Mouse (Mus musculus): ENCODE data around the gene Prelp. TPM values are rescaled to one million over a fixed set of nuclear protein-coding genes. Genes with fewer than 3 reads are reported as not detected.

The Prelp gene
- polyA plus RNA-seq, 1 experiment from 2014 or later, result 1.7 TPM

DNA sequence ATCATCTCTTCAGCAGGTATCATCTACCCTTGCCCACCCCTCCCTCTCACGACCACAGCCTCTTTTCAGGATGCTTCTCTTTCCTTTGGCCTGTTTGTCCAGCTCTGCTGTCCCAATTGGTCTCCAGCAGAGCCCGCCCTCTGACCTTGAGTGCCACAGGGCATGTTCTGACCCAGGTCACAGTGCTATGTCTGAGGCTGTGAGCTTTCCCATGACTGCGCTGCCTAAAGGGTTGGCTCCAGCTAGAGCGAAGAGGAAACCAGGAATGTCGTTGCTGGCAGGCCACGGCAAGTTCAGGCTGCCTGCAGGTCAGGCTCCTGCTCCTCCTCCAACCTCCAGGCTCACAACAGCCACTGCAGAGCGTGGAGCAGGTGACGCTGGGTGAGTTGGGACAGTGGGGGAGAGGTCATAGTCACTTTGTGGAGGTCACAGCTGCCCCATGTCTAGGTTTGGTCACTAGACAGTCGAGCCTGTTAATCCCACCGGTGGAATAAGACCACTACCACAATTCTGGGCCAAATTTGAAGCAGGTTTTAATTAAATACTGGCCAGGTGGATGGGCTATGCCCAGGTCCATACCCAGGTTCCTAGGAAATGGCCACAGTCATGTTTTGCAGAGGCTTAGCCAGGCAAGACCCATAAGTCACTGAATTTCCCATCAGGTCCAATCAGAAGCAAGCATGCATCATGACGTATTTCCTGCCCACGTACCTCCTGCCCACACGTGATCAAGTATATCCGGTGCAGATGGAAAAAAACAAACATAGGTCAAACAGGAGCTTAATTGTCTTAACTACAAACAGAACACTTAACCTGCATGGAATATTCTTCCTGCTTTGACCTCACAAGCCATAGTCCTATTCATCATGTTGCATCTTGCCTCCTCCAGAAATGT is 12.3 kb upstream of the Prelp start:
- no peak overlapping the region for H3K4me3 ChIP-seq (replicated peaks)
- 52% methylated on average over 14 of the region's 14 CpGs for WGBS (ENCODE audit: insufficient replicate concordance)
- peaks cover 15% of the 10 kb centered on the region for H3K4me1 ChIP-seq (replicated peaks)
- H3K9me3 ChIP-seq (replicated peaks), result no peaks in the 10 kb centered on the region
- peak overlapping the region; percentile 23; the same call in 1 of the 2 replicates for H3K27ac ChIP-seq
- H3K27me3 ChIP-seq, result 0 out of 2 replicates have a peak, but pooled peaks cover 3% of the 10 kb centered on the region
- no peak for DNase-seq
- ATAC-seq (ENCODE audit: low read depth), result 0 out of 2 replicates have a peak, but pooled peaks have one; percentile 47
- H3K4me2 ChIP-seq, result no peak overlapping the region
- H3K9ac ChIP-seq, result no peak overlapping the region
- no peaks in the 10 kb centered on the region for H3K36me3 ChIP-seq

DNA sequence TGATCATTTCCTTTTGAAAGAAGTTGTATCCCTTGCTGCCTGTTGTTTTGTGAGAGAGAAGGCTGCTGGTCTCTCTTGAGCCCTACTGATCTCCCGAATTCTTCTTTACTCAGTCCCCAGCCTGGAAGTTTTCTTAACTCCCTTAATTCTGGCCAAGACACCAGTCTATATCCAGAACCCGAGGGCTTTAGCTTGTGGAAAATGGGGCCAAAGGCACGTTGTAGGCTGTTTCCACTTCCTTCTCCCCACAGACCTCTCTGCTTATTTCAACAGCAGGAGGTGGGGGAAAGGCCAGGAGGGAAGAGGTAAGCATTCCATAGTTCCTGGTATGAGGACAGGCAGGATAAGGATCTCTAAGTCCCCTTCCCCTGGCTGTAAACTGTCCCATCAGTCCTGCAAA is 8.8 kb upstream of the Prelp start:
- H3K27ac ChIP-seq, result no peak overlapping the region
- no peaks in the 10 kb centered on the region for H3K9me3 ChIP-seq (replicated peaks)
- peaks cover 14% of the 10 kb centered on the region; the same call in 1 of the 2 replicates for H3K4me1 ChIP-seq (replicated peaks)
- no peak overlapping the region for H3K4me3 ChIP-seq (replicated peaks)
- H3K36me3 ChIP-seq, result no peaks in the 10 kb centered on the region
- no peak overlapping the region for H3K4me2 ChIP-seq
- H3K27me3 ChIP-seq, result 0 out of 2 replicates have a peak, but pooled peaks cover 3% of the 10 kb centered on the region
- no peak for ATAC-seq (ENCODE audit: low read depth)
- H3K9ac ChIP-seq, result no peak overlapping the region
- DNase-seq, result no peak
- WGBS (ENCODE audit: insufficient replicate concordance), result 30% methylated on average over 3 of the region's 3 CpGs

DNA sequence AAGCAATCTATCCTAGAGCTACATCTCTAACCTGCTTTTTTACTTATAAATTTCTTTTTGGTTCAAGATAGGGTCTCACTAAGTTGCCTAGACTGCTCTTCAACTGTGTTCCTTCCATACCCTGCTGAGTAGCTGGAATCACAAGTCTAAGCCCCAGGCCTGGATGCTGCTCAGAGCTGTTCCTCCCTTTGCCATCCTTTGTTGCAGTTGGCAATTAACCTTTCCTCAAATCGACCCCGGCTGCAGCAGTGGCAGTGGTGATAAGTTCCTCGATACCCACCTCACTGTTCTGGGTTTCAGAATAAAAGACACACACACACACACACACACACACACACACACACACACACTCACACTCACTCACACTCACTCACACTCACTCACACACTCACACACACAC is 4.0 kb upstream of the Prelp start:
- Histone ChIP-seq H3K9me3 (replicated peaks) (no peaks in the 10 kb centered on the region), H3K27me3 (no peaks in the 10 kb centered on the region), H3K27ac (no peak overlapping the region), H3K36me3 (no peaks in the 10 kb centered on the region), H3K4me2 (no peak overlapping the region), H3K4me3 (replicated peaks) (no peak overlapping the region), H3K4me1 (replicated peaks) (peaks cover 12% of the 10 kb centered on the region), H3K9ac (no peak overlapping the region)
- WGBS (ENCODE audit: insufficient replicate concordance), result 84% methylated on average over 3 of the region's 3 CpGs
- ATAC-seq (ENCODE audit: low read depth), result no peak
- DNase-seq, result no peak

DNA sequence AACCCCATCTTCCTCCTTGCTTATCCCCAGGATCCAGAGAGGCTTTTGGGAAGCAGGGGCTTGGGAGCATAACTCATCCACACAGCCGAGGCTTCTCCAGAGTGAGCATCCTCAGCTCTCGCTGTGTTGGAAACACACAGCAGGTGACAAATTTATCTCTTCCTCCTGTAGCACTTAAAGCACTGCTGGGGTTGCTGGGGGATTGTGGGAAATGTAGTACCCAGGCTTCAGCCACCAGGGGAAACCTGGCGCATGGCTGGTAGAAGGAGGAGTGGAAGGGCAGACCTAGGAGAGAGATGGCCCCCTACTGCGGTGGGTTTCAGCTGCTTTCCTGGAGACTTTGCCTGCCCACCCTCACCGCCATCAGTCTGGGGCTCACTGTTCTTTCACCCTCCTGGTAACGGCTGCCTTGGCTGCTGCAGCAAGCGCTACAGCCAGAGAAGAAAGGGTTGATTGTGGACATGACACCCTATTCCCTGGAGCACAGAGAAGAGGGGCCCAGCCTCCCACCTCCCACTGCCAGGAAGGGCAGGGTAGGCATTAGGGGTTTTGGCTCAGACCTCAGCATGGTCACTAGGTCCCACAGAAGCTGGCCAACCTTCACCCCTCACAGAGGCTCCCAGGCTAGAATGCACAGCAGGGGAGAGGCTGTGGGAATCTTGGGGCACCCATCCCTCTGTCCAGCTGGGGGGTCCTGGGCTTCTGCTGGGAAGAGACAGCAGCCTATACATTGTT is 3.1 kb upstream of the Prelp start:
- no peak overlapping the region for H3K9ac ChIP-seq
- H3K27ac ChIP-seq, result no peak overlapping the region
- DNase-seq (no peak), ATAC-seq (ENCODE audit: low read depth) (0 out of 2 replicates have a peak, but pooled peaks have one; percentile 41)
- H3K36me3 ChIP-seq, result no peaks in the 10 kb centered on the region
- no peak overlapping the region for H3K4me3 ChIP-seq (replicated peaks)
- WGBS (ENCODE audit: insufficient replicate concordance), result 43% methylated on average over 7 of the region's 7 CpGs
- peaks cover 12% of the 10 kb centered on the region for H3K4me1 ChIP-seq (replicated peaks)
- no peaks in the 10 kb centered on the region for H3K9me3 ChIP-seq (replicated peaks)
- no peaks in the 10 kb centered on the region for H3K27me3 ChIP-seq
- H3K4me2 ChIP-seq, result no peak overlapping the region

DNA sequence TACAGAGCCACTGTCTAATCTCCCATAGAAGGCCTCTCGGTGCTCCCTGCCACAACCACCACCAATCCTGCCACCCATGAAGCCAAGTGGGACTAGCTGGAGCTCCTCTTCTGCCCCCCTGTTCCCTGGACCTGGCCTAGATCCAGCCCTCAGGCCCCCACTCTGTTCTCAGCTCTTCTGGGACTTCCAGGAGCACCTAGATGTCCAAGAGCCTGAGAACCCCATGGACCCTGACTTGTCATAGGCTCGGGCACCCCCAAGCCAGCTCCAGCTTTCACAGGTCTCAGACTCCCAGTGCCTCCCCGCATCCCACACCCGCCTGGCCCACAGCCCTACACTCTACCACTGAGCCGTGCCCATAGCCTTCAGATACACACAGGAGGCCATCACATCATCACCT is 1.9 kb upstream of the Prelp start:
- Histone ChIP-seq H3K36me3 (no peaks in the 10 kb centered on the region), H3K27ac (no peak overlapping the region), H3K4me1 (replicated peaks) (peaks cover 12% of the 10 kb centered on the region), H3K9ac (no peak overlapping the region), H3K4me3 (replicated peaks) (no peak overlapping the region), H3K4me2 (no peak overlapping the region), H3K27me3 (0 out of 2 replicates have a peak, but pooled peaks cover 5% of the 10 kb centered on the region), H3K9me3 (replicated peaks) (no peaks in the 10 kb centered on the region)
- ATAC-seq (ENCODE audit: low read depth), result no peak
- DNase-seq, result no peak
- 82% methylated on average over 5 of the region's 5 CpGs for WGBS (ENCODE audit: insufficient replicate concordance)

- Histone ChIP-seq H3K4me2 (no peak overlapping the region), H3K27ac (peak overlapping the region; percentile 55; the same call in 1 of the 2 replicates), H3K4me1 (replicated peaks) (peaks cover 12% of the 10 kb centered on the region), H3K9me3 (replicated peaks) (no peaks in the 10 kb centered on the region), H3K9ac (no peak overlapping the region), H3K4me3 (replicated peaks) (no peak overlapping the region), H3K36me3 (no peaks in the 10 kb centered on the region), H3K27me3 (peaks cover 9% of the 10 kb centered on the region; the same call in 1 of the 2 replicates)
- ATAC-seq (ENCODE audit: low read depth) (no peak), DNase-seq (no peak)
- 42% methylated on average over 3 of the region's 3 CpGs for WGBS (ENCODE audit: insufficient replicate concordance)
These were observed 338 bp downstream of the Prelp start for GRCm38 (mm10) chr1:133920876-133921275.

GRCm38 (mm10) chr1:133920401-133920800 is 813 bp downstream of the Prelp start:
- Histone ChIP-seq H3K36me3 (no peaks in the 10 kb centered on the region), H3K4me2 (no peak overlapping the region), H3K4me1 (replicated peaks) (peaks cover 12% of the 10 kb centered on the region), H3K9me3 (replicated peaks) (no peaks in the 10 kb centered on the region), H3K27ac (no peak overlapping the region), H3K4me3 (replicated peaks) (no peak overlapping the region), H3K9ac (no peak overlapping the region), H3K27me3 (peaks cover 9% of the 10 kb centered on the region; the same call in 1 of the 2 replicates)
- 57% methylated on average over 3 of the region's 3 CpGs for WGBS (ENCODE audit: insufficient replicate concordance)
- DNase-seq (no peak), ATAC-seq (ENCODE audit: low read depth) (no peak)

DNA sequence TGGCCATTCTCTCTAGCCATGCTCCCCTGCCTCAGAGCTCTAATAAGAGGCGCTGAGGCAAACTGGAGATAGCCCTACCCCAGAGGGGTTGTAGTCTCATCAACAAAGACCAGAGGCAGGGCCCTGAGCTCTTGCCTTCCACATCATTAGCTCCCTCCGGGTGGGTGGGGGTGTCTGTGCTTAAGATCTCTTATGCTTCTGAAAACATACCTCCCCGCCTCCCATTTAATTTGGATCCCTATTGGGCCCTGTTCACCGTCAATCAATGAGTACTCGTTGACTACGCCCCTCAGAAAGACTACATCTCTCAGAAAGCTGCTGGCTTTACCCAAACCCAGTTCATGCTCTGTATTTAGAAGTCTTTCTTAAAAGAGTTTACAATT is 3.1 kb downstream of the Prelp start:
- Histone ChIP-seq H3K4me1 (replicated peaks) (peaks cover 12% of the 10 kb centered on the region), H3K4me3 (replicated peaks) (no peak overlapping the region), H3K9ac (no peak overlapping the region), H3K36me3 (no peaks in the 10 kb centered on the region), H3K9me3 (replicated peaks) (no peaks in the 10 kb centered on the region), H3K27me3 (peaks cover 9% of the 10 kb centered on the region; the same call in 1 of the 2 replicates), H3K27ac (no peak overlapping the region), H3K4me2 (no peak overlapping the region)
- no peak for DNase-seq
- WGBS (ENCODE audit: insufficient replicate concordance), result 35% methylated on average over 6 of the region's 6 CpGs
- no peak for ATAC-seq (ENCODE audit: low read depth)

DNA sequence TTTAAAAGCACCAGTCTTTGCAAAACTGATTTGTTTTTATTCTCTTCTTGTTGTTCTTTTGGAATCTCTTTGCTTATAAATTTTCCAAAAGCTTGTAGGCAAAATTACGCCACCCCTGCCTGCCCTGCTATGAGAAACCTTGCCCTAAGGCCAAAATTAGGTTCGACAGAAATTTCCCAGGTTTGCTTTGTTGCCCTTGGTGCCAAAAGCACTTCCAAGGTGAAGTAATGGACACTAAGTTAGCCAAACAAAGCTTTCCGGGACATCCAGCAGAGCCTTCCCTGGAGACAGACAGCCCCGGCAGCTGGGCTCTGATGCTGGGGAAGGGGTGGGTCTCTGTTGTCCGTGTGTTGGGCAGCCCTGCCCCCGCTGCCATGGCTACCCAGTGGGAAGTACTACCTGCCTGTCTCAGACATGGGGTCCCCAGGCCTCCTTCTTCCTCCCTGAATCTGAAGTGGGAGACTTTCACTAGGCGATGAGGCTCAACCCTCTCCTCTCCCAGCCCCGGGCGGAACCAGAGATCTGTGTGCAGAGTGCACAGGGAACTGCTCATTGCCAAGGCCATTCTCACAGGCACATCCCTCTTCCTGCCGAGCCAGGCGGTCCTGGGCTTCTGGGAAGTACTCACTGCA is 3.6 kb downstream of the Prelp start:
- no peak for ATAC-seq (ENCODE audit: low read depth)
- H3K4me2 ChIP-seq, result no peak overlapping the region
- H3K9ac ChIP-seq, result no peak overlapping the region
- peaks cover 9% of the 10 kb centered on the region; the same call in 1 of the 2 replicates for H3K27me3 ChIP-seq
- peaks cover 12% of the 10 kb centered on the region for H3K4me1 ChIP-seq (replicated peaks)
- H3K36me3 ChIP-seq, result no peaks in the 10 kb centered on the region
- DNase-seq, result no peak
- no peak overlapping the region for H3K4me3 ChIP-seq (replicated peaks)
- H3K9me3 ChIP-seq (replicated peaks), result no peaks in the 10 kb centered on the region
- 39% methylated on average over 11 of the region's 11 CpGs for WGBS (ENCODE audit: insufficient replicate concordance)
- no peak overlapping the region for H3K27ac ChIP-seq

- Histone ChIP-seq H3K4me1 (replicated peaks) (peaks cover under 1% of the 10 kb centered on the region), H3K4me3 (replicated peaks) (no peak overlapping the region), H3K9me3 (replicated peaks) (no peaks in the 10 kb centered on the region), H3K4me2 (no peak overlapping the region), H3K27me3 (peaks cover 12% of the 10 kb centered on the region), H3K9ac (no peak overlapping the region), H3K27ac (no peak overlapping the region), H3K36me3 (no peaks in the 10 kb centered on the region)
- 51% methylated on average over 8 of the region's 8 CpGs for WGBS (ENCODE audit: insufficient replicate concordance)
- ATAC-seq (ENCODE audit: low read depth) (0 out of 2 replicates have a peak, but pooled peaks have one; percentile 27), DNase-seq (no peak)
These were observed 5.4 kb downstream of the Prelp start for GRCm38 (mm10) chr1:133915723-133916355.

Measured in liver, embryonic 13.5 days (tissue).